Comparison of ENCODE assay signal across 26 mouse cellular contexts in the genomic region with DNA sequence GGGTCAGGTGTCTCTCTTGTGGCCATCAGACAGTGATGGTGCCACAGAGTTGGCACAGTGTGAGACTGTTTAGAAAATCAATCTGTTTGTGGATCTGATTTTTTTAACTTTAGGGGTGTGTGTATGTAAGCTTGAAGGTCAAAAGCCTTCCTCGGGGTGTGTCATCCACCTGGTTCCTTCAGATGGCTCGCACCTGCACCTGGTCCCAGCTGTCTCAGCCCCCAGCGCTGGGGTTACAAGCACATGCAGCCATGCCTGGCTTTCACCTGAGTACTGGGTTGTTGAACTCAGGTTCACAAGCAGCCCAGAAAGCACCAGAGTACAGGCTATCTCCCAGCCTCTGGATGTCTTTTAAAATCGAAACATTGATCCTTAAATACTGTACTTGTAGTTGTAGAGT. TPM values are rescaled to one million over a fixed set of nuclear protein-coding genes. Genes with fewer than 3 reads are reported as not detected.
DNase-seq lines count a peak whose midpoint lies in the region; ATAC-seq and TF ChIP-seq lines count a peak whose summit lies in the region.
"Had no signal": no experiment of that assay in that cellular context is flagged by ENCODE, and none has a peak within 500 bp of the region (broad histone marks: within the 10 kb centered on the region; RNA-seq: fewer than 3 reads in every experiment).

No protein-coding gene starts in this region.

- peak; percentile 65 for DNase-seq in thymus, postnatal 0 days (ENCODE audit: low spot score)
- DNase-seq in thymus, postnatal 10 days (ENCODE audit: low spot score in 2 of 2) = no peak
- DNase-seq: adrenal gland, adult 8-10 months; adrenal gland, postnatal 36 days; B cell, adult 2 months; cerebellum, adult 11 months; cerebellum, adult 8-10 months; cerebellum, postnatal 14 days; embryo, embryonic 11 days; gastrocnemius, postnatal 36 days; heart, adult 18-20 months had no signal

- no peak for TF ChIP-seq CTCF in intestine, postnatal 0 days (IDR thresholded peaks at IDR 0.05; ENCODE audit: low read depth)
- TF ChIP-seq CTCF in bone marrow macrophage, adult 2 months (IDR thresholded peaks at IDR 0.05; ENCODE audit: low read depth, low read length) = no peak

- 78% methylated on average over 4 of the region's 4 CpGs for WGBS in intestine, embryonic 16.5 days
- 59% methylated on average over 4 of the region's 4 CpGs for WGBS in intestine, postnatal 0 days
- WGBS in forebrain, embryonic 15.5 days = 98% methylated on average over 4 of the region's 4 CpGs

- peaks cover 3% of the 10 kb centered on the region; the same call in 1 of the 2 replicates for H3K36me3 ChIP-seq in intestine, embryonic 16.5 days (ENCODE audit: control insufficient read depth, insufficient read depth, low read length)
- H3K36me3 ChIP-seq in intestine, postnatal 0 days (ENCODE audit: control insufficient read depth, insufficient read depth) = peaks cover 39% of the 10 kb centered on the region; the same call in 1 of the 2 replicates
- H3K36me3 ChIP-seq in forebrain, embryonic 15.5 days = peaks cover 8% of the 10 kb centered on the region; the same call in 1 of the 2 replicates

- TF ChIP-seq POLR2A in bone marrow macrophage, adult 2 months (IDR thresholded peaks at IDR 0.05; ENCODE audit: borderline replicate concordance, low read depth, low read length) = no peak

- no peak overlapping the region for H3K4me3 ChIP-seq in intestine, embryonic 16.5 days (ENCODE audit: low read length)
- no peak overlapping the region for H3K4me3 ChIP-seq in intestine, postnatal 0 days (ENCODE audit: low read depth, low read length)
- H3K4me3 ChIP-seq in bone marrow macrophage, adult 2 months (ENCODE audit: insufficient read depth, low read length) = no peak overlapping the region
- no peak overlapping the region for H3K4me3 ChIP-seq in forebrain, embryonic 15.5 days
- H3K4me3 ChIP-seq: embryonic facial prominence, embryonic 15.5 days; erythroblast, embryonic 14.5 days; forebrain, embryonic 10.5 days; heart, embryonic 12.5 days; hindbrain, embryonic 15.5 days had no signal

- no peak overlapping the region for H3K9ac ChIP-seq in intestine, embryonic 16.5 days (ENCODE audit: low read depth, low read length)
- no peak overlapping the region for H3K9ac ChIP-seq in intestine, postnatal 0 days (ENCODE audit: low read depth, low read length)
- H3K9ac ChIP-seq in forebrain, embryonic 15.5 days (replicated peaks) = no peak overlapping the region
- H3K9ac ChIP-seq: embryonic facial prominence, embryonic 15.5 days; heart, embryonic 12.5 days; hindbrain, embryonic 15.5 days had no signal

- no peak overlapping the region for H3K4me2 ChIP-seq in intestine, embryonic 16.5 days (ENCODE audit: low read depth, low read length)
- no peak overlapping the region for H3K4me2 ChIP-seq in intestine, postnatal 0 days (replicated peaks; ENCODE audit: low read depth)
- no peak overlapping the region for H3K4me2 ChIP-seq in forebrain, embryonic 15.5 days (replicated peaks)
- H3K4me2 ChIP-seq: embryonic facial prominence, embryonic 15.5 days; heart, embryonic 12.5 days; hindbrain, embryonic 15.5 days had no signal

- H3K27me3 ChIP-seq in intestine, embryonic 16.5 days (replicated peaks; ENCODE audit: control insufficient read depth, insufficient read depth, low read length) = no peaks in the 10 kb centered on the region
- no peaks in the 10 kb centered on the region for H3K27me3 ChIP-seq in intestine, postnatal 0 days (replicated peaks; ENCODE audit: control insufficient read depth, insufficient read depth, low read length)
- no peaks in the 10 kb centered on the region for H3K27me3 ChIP-seq in forebrain, embryonic 15.5 days
- H3K27me3 ChIP-seq: embryonic facial prominence, embryonic 15.5 days; heart, embryonic 12.5 days; hindbrain, embryonic 15.5 days had no signal

- no peaks in the 10 kb centered on the region for H3K9me3 ChIP-seq in intestine, embryonic 16.5 days (ENCODE audit: control insufficient read depth, low read length)
- H3K9me3 ChIP-seq in intestine, postnatal 0 days (ENCODE audit: control insufficient read depth) = no peaks in the 10 kb centered on the region
- H3K9me3 ChIP-seq in forebrain, embryonic 15.5 days = no peaks in the 10 kb centered on the region
- H3K9me3 ChIP-seq: embryonic facial prominence, embryonic 15.5 days; forebrain, embryonic 10.5 days; G1E; heart, embryonic 12.5 days; hindbrain, embryonic 15.5 days had no signal

- H3K27ac ChIP-seq in intestine, embryonic 16.5 days (ENCODE audit: low read length) = no peak overlapping the region
- H3K27ac ChIP-seq in intestine, postnatal 0 days (ENCODE audit: low read depth, low read length) = no peak overlapping the region
- peak overlapping the region; percentile 17; the same call in 1 of the 2 replicates for H3K27ac ChIP-seq in bone marrow macrophage, adult 2 months (ENCODE audit: insufficient read depth, low read depth, low read length)
- H3K27ac ChIP-seq in forebrain, embryonic 15.5 days (replicated peaks) = no peak overlapping the region
- H3K27ac ChIP-seq: embryonic facial prominence, embryonic 15.5 days; forebrain, embryonic 10.5 days; hindbrain, embryonic 15.5 days had no signal

- H3K4me1 ChIP-seq in intestine, embryonic 16.5 days (ENCODE audit: control insufficient read depth, insufficient read depth, low read length) = no peaks in the 10 kb centered on the region
- 0 out of 2 replicates have a peak, but pooled peaks cover 5% of the 10 kb centered on the region for H3K4me1 ChIP-seq in intestine, postnatal 0 days (replicated peaks; ENCODE audit: control insufficient read depth, insufficient read depth, low read length)
- H3K4me1 ChIP-seq in bone marrow macrophage, adult 2 months (ENCODE audit: control insufficient read depth, insufficient read depth, low read length) = peaks cover 84% of the 10 kb centered on the region
- H3K4me1 ChIP-seq in forebrain, embryonic 15.5 days = no peaks in the 10 kb centered on the region
- H3K4me1 ChIP-seq: embryonic facial prominence, embryonic 15.5 days; forebrain, embryonic 10.5 days; hindbrain, embryonic 15.5 days had no signal

- peak; percentile 21; the same call in 1 of the 2 replicates for ATAC-seq in intestine, embryonic 16.5 days
- ATAC-seq in intestine, postnatal 0 days = no peak
- ATAC-seq in forebrain, embryonic 15.5 days (replicated peaks) = no peak
- ATAC-seq: forebrain, embryonic 14.5 days had no signal

RNA-seq across cellular contexts. Expression of a gene that starts 28.6 kb away (rescaled TPM):
- 3.7 and 4.1 TPM in 2 replicates for polyA plus RNA-seq in intestine, embryonic 16.5 days (2015; fragmentation: Nextera tagmentation; extraction: Ambion mirVana)
- polyA plus RNA-seq in intestine, postnatal 0 days (2015; fragmentation: Nextera tagmentation; extraction: Ambion mirVana) = 1.5 and 1.6 TPM in 2 replicates
- polyA plus RNA-seq in thymus, postnatal 0 days (2015; fragmentation: Nextera tagmentation; extraction: Ambion mirVana) = 12.5 and 13.4 TPM in 2 replicates
- polyA plus RNA-seq in bone marrow macrophage, adult 2 months (2012; ENCODE audit: insufficient read depth, insufficient read length, missing spikeins) = 33.0 and 34.1 TPM in 2 replicates
- polyA plus RNA-seq in forebrain, embryonic 15.5 days (2015; fragmentation: Nextera tagmentation; extraction: Ambion mirVana) = 0.98 and 1.6 TPM in 2 replicates

RNA-seq across cellular contexts. Expression of a gene that starts 40.9 kb away (rescaled TPM):
- not detected in 2 replicates for polyA plus RNA-seq in intestine, embryonic 16.5 days (2015; fragmentation: Nextera tagmentation; extraction: Ambion mirVana)
- polyA plus RNA-seq in intestine, postnatal 0 days (2015; fragmentation: Nextera tagmentation; extraction: Ambion mirVana) = not detected in 2 replicates
- polyA plus RNA-seq in thymus, postnatal 0 days (2015; fragmentation: Nextera tagmentation; extraction: Ambion mirVana) = 0.21 TPM in 1 of 2 replicates, not detected in the other
- polyA plus RNA-seq in bone marrow macrophage, adult 2 months (2012; ENCODE audit: insufficient read depth, insufficient read length, missing spikeins) = not detected in 2 replicates
- not detected in 2 replicates for polyA plus RNA-seq in forebrain, embryonic 15.5 days (2015; fragmentation: Nextera tagmentation; extraction: Ambion mirVana)
- polyA plus RNA-seq: CD4-positive, CD25-positive, alpha-beta regulatory T cell, adult 4 months; embryonic facial prominence, embryonic 11.5 days; embryonic facial prominence, embryonic 15.5 days; erythroblast, embryonic 14.5 days; forebrain, embryonic 10.5 days; forebrain, embryonic 14.5 days; heart, embryonic 12.5 days; heart, embryonic 16.5 days; hindbrain, embryonic 11.5 days; hindbrain, embryonic 15.5 days had no signal
